Mouse (Mus musculus): ENCODE measurements around the gene Snap23. TPM values are rescaled to one million over a fixed set of nuclear protein-coding genes. Genes with fewer than 3 reads are reported as not detected.

The Snap23 gene
- polyA plus RNA-seq, 1 experiment from 2014 or later = 53.8 TPM

- ATAC-seq (replicated peaks; ENCODE audit: extremely low read depth, insufficient read depth, low FRiP score) = no peak
- Histone ChIP-seq H3K36me3 (ENCODE audit: control insufficient read depth, insufficient read depth) (peaks cover 2% of the 10 kb centered on the region; the same call in 1 of the 2 replicates), H3K4me3 (ENCODE audit: low read length) (no peak overlapping the region), H3K9ac (ENCODE audit: low read length) (no peak overlapping the region), H3K27me3 (ENCODE audit: control insufficient read depth, insufficient read depth, low read length) (no peaks in the 10 kb centered on the region), H3K4me1 (ENCODE audit: control insufficient read depth, insufficient read depth, low read length) (0 out of 2 replicates have a peak, but pooled peaks cover 2% of the 10 kb centered on the region), H3K9me3 (replicated peaks; ENCODE audit: control insufficient read depth, low read length) (no peaks in the 10 kb centered on the region), H3K4me2 (ENCODE audit: low read depth, low read length) (no peak overlapping the region), H3K27ac (ENCODE audit: low read length) (no peak overlapping the region)
- 83% methylated on average over 3 of the region's 3 CpGs for WGBS
Observed at GRCm38 (mm10) chr2:120575121-120575520, 7.7 kb downstream of the Snap23 start.

GRCm38 (mm10) chr2:120575978-120576377 is 8.5 kb downstream of the Snap23 start:
- ATAC-seq (replicated peaks; ENCODE audit: extremely low read depth, insufficient read depth, low FRiP score) = no peak
- H3K4me3 ChIP-seq (ENCODE audit: low read length) = no peak overlapping the region

GRCm38 (mm10) chr2:120577799-120578198 is 10.3 kb downstream of the Snap23 start:
- Histone ChIP-seq H3K27me3 (ENCODE audit: control insufficient read depth, insufficient read depth, low read length) (no peaks in the 10 kb centered on the region), H3K4me3 (ENCODE audit: low read length) (no peak overlapping the region), H3K27ac (ENCODE audit: low read length) (no peak overlapping the region), H3K36me3 (ENCODE audit: control insufficient read depth, insufficient read depth) (no peaks in the 10 kb centered on the region; the same call in 1 of the 2 replicates), H3K4me1 (ENCODE audit: control insufficient read depth, insufficient read depth, low read length) (0 out of 2 replicates have a peak, but pooled peaks cover 2% of the 10 kb centered on the region), H3K9me3 (replicated peaks; ENCODE audit: control insufficient read depth, low read length) (no peaks in the 10 kb centered on the region), H3K4me2 (ENCODE audit: low read depth, low read length) (no peak overlapping the region), H3K9ac (ENCODE audit: low read length) (no peak overlapping the region)
- 60% methylated on average over 4 of the region's 4 CpGs for WGBS
- no peak for ATAC-seq (replicated peaks; ENCODE audit: extremely low read depth, insufficient read depth, low FRiP score)

More at GRCm38 (mm10) chr2:120575978-120576377, 8.5 kb downstream of the Snap23 start:
- Histone ChIP-seq H3K27ac (ENCODE audit: low read length) (no peak overlapping the region), H3K36me3 (ENCODE audit: control insufficient read depth, insufficient read depth) (peaks cover 2% of the 10 kb centered on the region; the same call in 1 of the 2 replicates), H3K4me2 (ENCODE audit: low read depth, low read length) (no peak overlapping the region), H3K9ac (ENCODE audit: low read length) (no peak overlapping the region), H3K27me3 (ENCODE audit: control insufficient read depth, insufficient read depth, low read length) (no peaks in the 10 kb centered on the region), H3K4me1 (ENCODE audit: control insufficient read depth, insufficient read depth, low read length) (0 out of 2 replicates have a peak, but pooled peaks cover 2% of the 10 kb centered on the region), H3K9me3 (replicated peaks; ENCODE audit: control insufficient read depth, low read length) (no peaks in the 10 kb centered on the region)
- WGBS = 74% methylated on average over 2 of the region's 2 CpGs

- no peak; the same call in 1 of the 2 replicates for ATAC-seq (replicated peaks; ENCODE audit: extremely low read depth, insufficient read depth, low FRiP score)
- H3K9me3 ChIP-seq (replicated peaks; ENCODE audit: control insufficient read depth, low read length) = no peaks in the 10 kb centered on the region
- H3K4me1 ChIP-seq (ENCODE audit: control insufficient read depth, insufficient read depth, low read length) = 0 out of 2 replicates have a peak, but pooled peaks cover 2% of the 10 kb centered on the region
- no peaks in the 10 kb centered on the region for H3K27me3 ChIP-seq (ENCODE audit: control insufficient read depth, insufficient read depth, low read length)
- H3K27ac ChIP-seq (ENCODE audit: low read length) = no peak overlapping the region
- no peak overlapping the region for H3K4me2 ChIP-seq (ENCODE audit: low read depth, low read length)
- no peak overlapping the region for H3K9ac ChIP-seq (ENCODE audit: low read length)
- 60% methylated on average over 5 of the region's 5 CpGs for WGBS
- H3K4me3 ChIP-seq (ENCODE audit: low read length) = no peak overlapping the region
- no peaks in the 10 kb centered on the region; the same call in 1 of the 2 replicates for H3K36me3 ChIP-seq (ENCODE audit: control insufficient read depth, insufficient read depth)
Observed at GRCm38 (mm10) chr2:120578286-120578685, 10.8 kb downstream of the Snap23 start.

- H3K4me3 ChIP-seq (ENCODE audit: low read length) = no peak overlapping the region
- no peaks in the 10 kb centered on the region for H3K4me1 ChIP-seq (ENCODE audit: control insufficient read depth, insufficient read depth, low read length)
- 80% methylated on average over 5 of the region's 5 CpGs for WGBS
- no peaks in the 10 kb centered on the region for H3K9me3 ChIP-seq (replicated peaks; ENCODE audit: control insufficient read depth, low read length)
- peaks cover 14% of the 10 kb centered on the region for H3K36me3 ChIP-seq (ENCODE audit: control insufficient read depth, insufficient read depth)
- no peak overlapping the region for H3K4me2 ChIP-seq (ENCODE audit: low read depth, low read length)
- no peak overlapping the region for H3K27ac ChIP-seq (ENCODE audit: low read length)
- H3K9ac ChIP-seq (ENCODE audit: low read length) = no peak overlapping the region
- H3K27me3 ChIP-seq (ENCODE audit: control insufficient read depth, insufficient read depth, low read length) = no peaks in the 10 kb centered on the region
- ATAC-seq (replicated peaks; ENCODE audit: extremely low read depth, insufficient read depth, low FRiP score) = no peak
Observed at GRCm38 (mm10) chr2:120589759-120590158, 22.3 kb downstream of the Snap23 start.

GRCm38 (mm10) chr2:120592227-120592626 is 24.8 kb downstream of the Snap23 start:
- no peaks in the 10 kb centered on the region for H3K27me3 ChIP-seq (ENCODE audit: control insufficient read depth, insufficient read depth, low read length)
- H3K4me3 ChIP-seq (ENCODE audit: low read length) = no peak overlapping the region
- H3K4me1 ChIP-seq (ENCODE audit: control insufficient read depth, insufficient read depth, low read length) = no peaks in the 10 kb centered on the region
- H3K4me2 ChIP-seq (ENCODE audit: low read depth, low read length) = no peak overlapping the region
- 97% methylated on average over 1 of the region's 1 CpGs for WGBS
- no peak for ATAC-seq (replicated peaks; ENCODE audit: extremely low read depth, insufficient read depth, low FRiP score)
- H3K27ac ChIP-seq (ENCODE audit: low read length) = no peak overlapping the region
- H3K9me3 ChIP-seq (replicated peaks; ENCODE audit: control insufficient read depth, low read length) = no peaks in the 10 kb centered on the region
- no peak overlapping the region for H3K9ac ChIP-seq (ENCODE audit: low read length)
- H3K36me3 ChIP-seq (ENCODE audit: control insufficient read depth, insufficient read depth) = peaks cover 19% of the 10 kb centered on the region

- no peak for ATAC-seq (replicated peaks; ENCODE audit: extremely low read depth, insufficient read depth, low FRiP score)
- 87% methylated on average over 2 of the region's 2 CpGs for WGBS
- peaks cover 36% of the 10 kb centered on the region for H3K36me3 ChIP-seq (ENCODE audit: control insufficient read depth, insufficient read depth)
Observed at GRCm38 (mm10) chr2:120597734-120598133, 30.3 kb downstream of the Snap23 start.

GRCm38 (mm10) chr2:120599506-120599905 is 32.0 kb downstream of the Snap23 start:
- Histone ChIP-seq H3K4me3 (ENCODE audit: low read length) (no peak overlapping the region), H3K9ac (ENCODE audit: low read length) (no peak overlapping the region), H3K4me2 (ENCODE audit: low read depth, low read length) (no peak overlapping the region), H3K36me3 (ENCODE audit: control insufficient read depth, insufficient read depth) (peaks cover 36% of the 10 kb centered on the region), H3K27ac (ENCODE audit: low read length) (no peak overlapping the region), H3K27me3 (ENCODE audit: control insufficient read depth, insufficient read depth, low read length) (no peaks in the 10 kb centered on the region), H3K4me1 (ENCODE audit: control insufficient read depth, insufficient read depth, low read length) (no peaks in the 10 kb centered on the region), H3K9me3 (replicated peaks; ENCODE audit: control insufficient read depth, low read length) (no peaks in the 10 kb centered on the region)
- ATAC-seq (replicated peaks; ENCODE audit: extremely low read depth, insufficient read depth, low FRiP score) = no peak
- WGBS = 86% methylated on average over 4 of the region's 4 CpGs

More at GRCm38 (mm10) chr2:120597734-120598133, 30.3 kb downstream of the Snap23 start:
- Histone ChIP-seq H3K4me2 (ENCODE audit: low read depth, low read length) (no peak overlapping the region), H3K4me3 (ENCODE audit: low read length) (no peak overlapping the region), H3K27me3 (ENCODE audit: control insufficient read depth, insufficient read depth, low read length) (no peaks in the 10 kb centered on the region), H3K4me1 (ENCODE audit: control insufficient read depth, insufficient read depth, low read length) (no peaks in the 10 kb centered on the region), H3K9me3 (replicated peaks; ENCODE audit: control insufficient read depth, low read length) (no peaks in the 10 kb centered on the region), H3K9ac (ENCODE audit: low read length) (no peak overlapping the region), H3K27ac (ENCODE audit: low read length) (no peak overlapping the region)

GRCm38 (mm10) chr2:120606021-120606690 is 38.7 kb downstream of the Snap23 start:
- WGBS = 66% methylated on average over 6 of the region's 6 CpGs
- Histone ChIP-seq H3K27me3 (ENCODE audit: control insufficient read depth, insufficient read depth, low read length) (no peaks in the 10 kb centered on the region), H3K36me3 (ENCODE audit: control insufficient read depth, insufficient read depth) (peaks cover 10% of the 10 kb centered on the region), H3K9me3 (replicated peaks; ENCODE audit: control insufficient read depth, low read length) (no peaks in the 10 kb centered on the region), H3K27ac (ENCODE audit: low read length) (no peak overlapping the region), H3K9ac (ENCODE audit: low read length) (no peak overlapping the region), H3K4me3 (ENCODE audit: low read length) (no peak overlapping the region), H3K4me1 (ENCODE audit: control insufficient read depth, insufficient read depth, low read length) (peaks cover 17% of the 10 kb centered on the region), H3K4me2 (ENCODE audit: low read depth, low read length) (no peak overlapping the region)
- no peak for ATAC-seq (replicated peaks; ENCODE audit: extremely low read depth, insufficient read depth, low FRiP score)

Measured in heart, embryonic 16.5 days (tissue).